Mouse (Mus musculus): ENCODE measurements around the gene Mpeg1.

Mpeg1 gene

GRCm38 (mm10) chr19:12493453-12494186 is 33.0 kb downstream of the Mpeg1 start:
- no peak for DNase-seq (ENCODE audit: low spot score)

GRCm38 (mm10) chr19:12494187-12494458 is 33.5 kb downstream of the Mpeg1 start:
- DNase-seq (ENCODE audit: low spot score), result no peak

GRCm38 (mm10) chr19:12494972-12495535 is 34.5 kb downstream of the Mpeg1 start:
- DNase-seq (ENCODE audit: low spot score), result no peak

- no peak for DNase-seq (ENCODE audit: low spot score)
Observed at GRCm38 (mm10) chr19:12496241-12496640, 35.7 kb downstream of the Mpeg1 start.

GRCm38 (mm10) chr19:12497909-12498308 is 37.3 kb downstream of the Mpeg1 start:
- DNase-seq (ENCODE audit: low spot score), result no peak

GRCm38 (mm10) chr19:12498321-12498720 is 37.7 kb downstream of the Mpeg1 start:
- no peak for DNase-seq (ENCODE audit: low spot score)

GRCm38 (mm10) chr19:12498941-12499340 is 38.4 kb downstream of the Mpeg1 start:
- DNase-seq (ENCODE audit: low spot score), result no peak

- no peak for DNase-seq (ENCODE audit: low spot score)
Observed at GRCm38 (mm10) chr19:12499485-12499884, 38.9 kb downstream of the Mpeg1 start.

- DNase-seq (ENCODE audit: low spot score), result no peak
Observed at GRCm38 (mm10) chr19:12500124-12500523, 39.5 kb downstream of the Mpeg1 start.

GRCm38 (mm10) chr19:12500881-12501311 is 40.3 kb downstream of the Mpeg1 start:
- no peak for DNase-seq (ENCODE audit: low spot score)

- peak; percentile 90 for DNase-seq (ENCODE audit: low spot score)
Observed at GRCm38 (mm10) chr19:12501370-12502347, 41.1 kb downstream of the Mpeg1 start, which contains the start of gene Dtx4. Gene Dtx4 (minus strand): TSS chr19:12501454.

GRCm38 (mm10) chr19:12502756-12503155 is 42.2 kb downstream of the Mpeg1 start:
- DNase-seq (ENCODE audit: low spot score), result no peak

- DNase-seq (ENCODE audit: low spot score), result no peak
Observed at GRCm38 (mm10) chr19:12514621-12515020, 54.0 kb downstream of the Mpeg1 start.
